Mouse (Mus musculus) G1E (cell line): Measurements from ENCODE around the gene Plcd1. TPM values are rescaled to one million over a fixed set of nuclear protein-coding genes. Genes with fewer than 3 reads are reported as not detected.

Experiments
- ATAC-seq: 2 replicates; pipeline ENCODE4 v1.8.0; 2016; ENCODE audit warnings: mild to moderate bottlenecking; ENCODE audit not compliant: insufficient number of reproducible peaks, poor library complexity, low FRiP score, severe bottlenecking; ENCODE audit errors: extremely low read depth
- DNase-seq: peaks from one replicate; pipeline ENCODE4 v3.0.0; 2012; ENCODE audit warnings: low spot score
- H3K27me3 ChIP-seq: 2 replicates; pipeline ENCODE4 v1.6.1; 2012; ENCODE audit warnings: mild to moderate bottlenecking, low read length, inconsistent platforms; ENCODE audit not compliant: insufficient read depth
- H3K36me3 ChIP-seq: replicated peaks from 2 replicates; pipeline ENCODE3; 2012; ENCODE audit warnings: mild to moderate bottlenecking, inconsistent platforms
- H3K4me1 ChIP-seq: 2 replicates; pipeline ENCODE4 v1.6.1; 2012; ENCODE audit warnings: low read depth, low read length, inconsistent platforms, mixed read lengths; ENCODE audit not compliant: insufficient read depth
- H3K4me3 ChIP-seq: 2 replicates; pipeline ENCODE4 v1.5.1; 2012; ENCODE audit warnings: low read depth, mild to moderate bottlenecking, inconsistent platforms, low read length, moderate library complexity, mixed read lengths
- H3K9me3 ChIP-seq: replicated peaks from 2 replicates; pipeline ENCODE4 v1.6.1; 2012; ENCODE audit warnings: inconsistent platforms
- CTCF ChIP-seq: IDR thresholded peaks from 2 replicates; pipeline ENCODE4 v1.5.1; 2012; ENCODE audit warnings: low read depth, low read length, inconsistent platforms, mixed read lengths
- GATA1 ChIP-seq: IDR thresholded peaks from 2 replicates; pipeline ENCODE4 v1.6.1; 2012; ENCODE audit warnings: borderline replicate concordance, low read length, inconsistent platforms, mixed read lengths
- GATA2 ChIP-seq: IDR thresholded peaks from 2 replicates; pipeline ENCODE4 v1.6.1; 2012; ENCODE audit warnings: low read depth, low read length, inconsistent platforms, borderline replicate concordance
- POLR2AphosphoS5 ChIP-seq: IDR thresholded peaks from 2 replicates; pipeline ENCODE4 v1.6.1; 2012; ENCODE audit warnings: low read depth, low read length, inconsistent platforms; ENCODE audit not compliant: insufficient replicate concordance
- TAL1 ChIP-seq: conservative IDR thresholded peaks from 2 replicates; pipeline ENCODE4 v1.6.1; 2012; ENCODE audit warnings: low read depth, low read length, inconsistent platforms, mixed read lengths
- polyA plus RNA-seq: library from polyadenylated mRNA; stranded (reverse); fragments of >175 nt; gene quantifications from 2 replicates; pipeline ENCODE4 v1.2.3, GENCODE M21; 2012
- total RNA-seq, 2 experiments: library from RNA; stranded (forward) in 1 of 2; stranded (reverse) in 1 of 2; fragments of 200-1000 nt in 1 of 2; fragments of >200 nt in 1 of 2; fragmentation: Nextera tagmentation in 1 of 2; gene quantifications; 2 replicates each; pipeline ENCODE4 v1.2.3; 2014 to 2017

Plcd1 gene
- total and polyA plus RNA-seq, 3 experiments: not detected

DNA sequence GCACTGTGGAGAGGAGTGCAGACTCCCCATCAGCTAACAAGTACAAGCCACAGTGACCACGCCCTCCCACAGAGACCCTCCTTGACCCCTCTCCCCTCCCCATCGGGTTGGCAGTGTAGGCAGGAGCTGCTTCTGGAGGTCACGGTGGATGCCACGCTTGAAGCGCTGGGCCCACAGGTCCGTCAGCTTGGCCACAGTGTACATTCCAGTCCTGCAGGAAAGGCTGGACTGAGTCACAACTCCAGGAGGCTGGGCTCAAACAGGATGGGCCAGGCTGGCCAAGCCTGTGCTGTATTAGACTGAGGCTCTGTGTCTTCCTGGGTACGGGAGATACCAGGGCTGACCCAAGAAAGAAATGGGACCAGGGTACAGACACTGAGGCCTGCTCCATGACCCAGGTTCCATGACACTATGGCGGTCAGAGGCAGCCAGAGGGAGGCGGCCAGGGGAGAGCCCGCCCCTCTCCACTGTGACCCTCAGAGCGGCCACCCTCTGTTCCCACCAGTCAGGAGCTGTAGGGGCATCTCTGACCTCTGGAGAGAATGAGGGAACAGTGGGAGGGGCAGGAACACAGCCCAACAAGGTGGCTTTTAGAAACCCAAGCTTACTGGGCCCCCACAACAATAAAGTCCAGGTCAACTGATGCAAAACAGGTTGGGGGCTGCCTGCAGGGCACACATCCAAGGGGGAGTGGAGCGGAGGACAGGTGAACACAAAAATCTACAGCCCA is 1.6 kb downstream of the Plcd1 start:
- TF ChIP-seq CTCF (no peak), POLR2AphosphoS5 (no peak), GATA1 (no peak), TAL1 (no peak), GATA2 (no peak)
- no peaks in the 10 kb centered on the region for H3K36me3 ChIP-seq
- no peaks in the 10 kb centered on the region for H3K27me3 ChIP-seq
- no peaks in the 10 kb centered on the region for H3K4me1 ChIP-seq
- H3K9me3 ChIP-seq: peaks cover 93% of the 10 kb centered on the region
- H3K4me3 ChIP-seq: 0 out of 2 replicates have a peak overlapping the region, but pooled peaks have one; percentile 7
- no peak for DNase-seq
- no peak for ATAC-seq

DNA sequence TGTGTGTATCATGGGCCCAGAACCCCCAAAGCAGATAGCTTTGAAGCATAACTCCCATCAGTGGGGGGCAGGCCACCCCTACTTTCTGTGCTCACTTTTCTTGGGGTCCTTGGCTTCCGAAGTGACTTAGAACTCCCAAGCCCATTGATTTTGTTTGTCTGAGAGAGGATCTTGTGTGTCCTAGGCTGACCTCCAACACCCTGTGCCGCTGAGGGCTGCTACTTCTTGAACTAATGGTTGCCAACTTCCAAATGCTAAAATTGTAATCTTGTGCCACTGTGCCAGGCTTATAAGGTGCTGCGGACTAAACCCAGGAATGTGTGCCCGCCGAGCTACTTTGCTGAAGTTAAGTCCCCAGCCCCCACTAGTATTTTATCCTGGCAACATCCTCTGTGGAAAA is 2.8 kb downstream of the Plcd1 start:
- peaks cover 94% of the 10 kb centered on the region for H3K9me3 ChIP-seq
- TF ChIP-seq TAL1 (no peak), GATA1 (no peak), POLR2AphosphoS5 (no peak), CTCF (no peak), GATA2 (no peak)
- H3K36me3 ChIP-seq: no peaks in the 10 kb centered on the region
- H3K4me3 ChIP-seq: no peak overlapping the region
- H3K27me3 ChIP-seq: no peaks in the 10 kb centered on the region
- no peaks in the 10 kb centered on the region for H3K4me1 ChIP-seq
- DNase-seq (no peak), ATAC-seq (no peak)

DNA sequence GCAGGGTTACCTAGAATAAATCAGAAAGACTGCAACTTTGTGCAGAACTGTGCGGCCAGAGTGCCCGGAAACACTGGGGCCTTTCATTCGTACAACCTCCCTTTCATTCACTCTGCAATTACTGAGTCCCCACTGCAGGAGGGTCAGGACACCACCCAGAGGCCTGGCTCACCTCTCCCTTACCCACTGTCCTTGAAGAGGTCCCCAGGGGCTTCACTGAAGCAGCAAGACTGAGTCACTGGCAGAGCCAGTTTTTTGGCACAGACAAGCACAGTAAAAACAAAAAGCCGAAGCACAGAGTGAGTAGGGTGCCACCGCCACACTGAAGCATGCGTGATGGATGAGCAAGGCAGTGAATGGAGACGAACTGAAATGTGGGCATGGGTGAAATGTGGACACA is 3.9 kb downstream of the Plcd1 start:
- no peak for DNase-seq
- ATAC-seq: no peak
- Histone ChIP-seq H3K4me3 (no peak overlapping the region), H3K9me3 (peaks cover 94% of the 10 kb centered on the region), H3K36me3 (no peaks in the 10 kb centered on the region), H3K27me3 (no peaks in the 10 kb centered on the region), H3K4me1 (no peaks in the 10 kb centered on the region)
- TF ChIP-seq POLR2AphosphoS5: no peak
- no peak for TF ChIP-seq GATA1
- no peak for TF ChIP-seq CTCF
- no peak for TF ChIP-seq GATA2
- no peak for TF ChIP-seq TAL1

DNA sequence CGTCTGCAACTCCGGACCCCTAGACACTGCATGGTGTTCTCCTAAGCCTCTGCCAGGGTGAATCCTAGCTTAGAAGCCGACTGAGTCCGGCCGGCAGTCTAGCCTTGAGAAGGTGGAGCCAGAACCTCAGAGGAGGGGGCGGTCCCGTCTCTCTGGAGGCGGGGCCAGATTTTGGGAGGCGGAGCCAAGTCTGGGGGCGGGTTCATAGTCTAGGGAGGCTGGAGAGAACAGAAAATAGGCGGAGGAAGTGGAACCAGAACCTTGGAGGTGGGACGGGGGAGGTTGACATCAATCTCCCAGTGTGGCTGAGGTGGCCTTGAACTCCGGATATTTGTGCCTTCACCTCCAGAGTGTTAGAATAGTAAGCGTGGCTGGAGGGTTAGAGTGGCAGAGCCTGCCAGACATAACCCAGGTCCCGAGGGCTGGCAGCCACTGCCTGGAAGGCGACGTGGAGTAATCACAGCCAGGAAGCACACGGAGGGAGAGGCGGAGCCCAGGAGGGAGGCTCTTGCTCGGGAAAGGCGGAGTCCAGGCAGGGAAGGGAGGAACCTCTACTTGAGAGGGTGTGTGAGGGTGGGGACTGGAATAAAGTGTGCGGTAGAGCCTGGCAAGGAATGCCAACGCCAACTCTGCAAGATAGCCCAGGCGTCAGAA is 5.0 kb downstream of the Plcd1 start:
- DNase-seq: no peak
- ATAC-seq: no peak
- no peaks in the 10 kb centered on the region for H3K36me3 ChIP-seq
- H3K4me3 ChIP-seq: no peak overlapping the region
- H3K27me3 ChIP-seq: no peaks in the 10 kb centered on the region
- TF ChIP-seq GATA1 (no peak), POLR2AphosphoS5 (no peak), GATA2 (no peak)
- peaks cover 89% of the 10 kb centered on the region for H3K9me3 ChIP-seq
- H3K4me1 ChIP-seq: no peaks in the 10 kb centered on the region

DNA sequence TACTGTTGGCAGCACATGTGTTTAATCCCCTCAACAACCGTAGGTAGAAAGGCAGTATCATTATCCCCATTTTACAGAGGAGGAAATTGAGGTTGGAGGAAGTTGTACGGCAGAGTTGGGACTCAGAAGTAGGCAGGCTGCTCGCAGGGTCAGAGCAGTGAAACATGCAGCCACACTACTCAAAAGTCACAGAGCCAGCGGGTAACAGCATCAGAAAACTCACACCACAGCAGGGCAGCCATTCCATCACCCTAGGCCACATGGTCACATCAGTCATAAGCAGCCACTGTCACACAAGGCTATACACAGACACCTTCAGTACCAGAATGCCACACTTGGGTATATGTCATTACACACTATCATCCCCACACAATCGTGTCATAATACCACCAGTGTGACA is 6.0 kb downstream of the Plcd1 start:
- H3K4me3 ChIP-seq: no peak overlapping the region
- ATAC-seq: no peak
- no peak for DNase-seq
- H3K27me3 ChIP-seq: no peaks in the 10 kb centered on the region
- H3K36me3 ChIP-seq: no peaks in the 10 kb centered on the region
- TF ChIP-seq TAL1 (no peak), GATA2 (no peak), POLR2AphosphoS5 (no peak), CTCF (no peak), GATA1 (no peak)
- H3K4me1 ChIP-seq: no peaks in the 10 kb centered on the region
- H3K9me3 ChIP-seq: peaks cover 88% of the 10 kb centered on the region

DNA sequence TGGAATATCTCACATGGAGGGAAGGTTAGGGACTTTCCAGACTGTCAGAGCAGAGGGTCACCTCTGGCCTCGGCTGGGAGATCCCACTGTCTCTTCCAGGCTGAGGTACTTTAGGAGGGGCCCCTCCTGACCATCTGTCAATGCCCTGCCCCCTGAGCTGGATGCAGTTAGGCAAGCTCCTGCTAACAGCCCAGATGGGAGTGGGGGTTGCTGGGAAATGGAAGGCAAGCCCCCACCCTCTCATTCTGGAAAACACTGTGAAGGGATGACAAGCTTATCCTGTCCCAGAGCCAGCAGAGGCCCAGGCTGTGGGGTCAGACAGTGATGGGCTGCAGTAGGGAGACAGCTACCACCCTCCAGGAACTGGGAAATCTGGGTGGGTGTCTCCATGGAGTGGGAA is 6.9 kb downstream of the Plcd1 start:
- Histone ChIP-seq H3K4me1 (no peaks in the 10 kb centered on the region), H3K4me3 (no peak overlapping the region), H3K9me3 (peaks cover 88% of the 10 kb centered on the region), H3K36me3 (no peaks in the 10 kb centered on the region), H3K27me3 (no peaks in the 10 kb centered on the region)
- ATAC-seq (no peak), DNase-seq (no peak)
- TF ChIP-seq GATA1: no peak
- no peak for TF ChIP-seq POLR2AphosphoS5
- no peak for TF ChIP-seq CTCF
- TF ChIP-seq TAL1: no peak
- no peak for TF ChIP-seq GATA2
